Mouse (Mus musculus): ENCODE results near the gene Ubald1. TPM values are rescaled to one million over a fixed set of nuclear protein-coding genes. Genes with fewer than 3 reads are reported as not detected.

The Ubald1 gene
- total RNA-seq, 1 experiment = 26.7 TPM

GRCm38 (mm10) chr16:4894201-4894908 is 14.2 kb upstream of the Ubald1 start:
- H3K4me1 ChIP-seq (ENCODE audit: control insufficient read depth in 2 of 2, insufficient read depth in 2 of 2, low read length in 2 of 2, poor library complexity in 1 of 2) = peaks cover 0 to 17% of the 10 kb centered on the region in 2 experiments; a peak in 2 of 4 replicates
- no peaks in the 10 kb centered on the region for H3K9me3 ChIP-seq (ENCODE audit: control insufficient read depth, insufficient read depth, low read depth, low read length)
- no peak overlapping the region for H3K9ac ChIP-seq (ENCODE audit: insufficient read depth, low read depth, low read length, poor library complexity, severe bottlenecking)
- TF ChIP-seq ZNF384 (IDR thresholded peaks at IDR 0.05; ENCODE audit: low read depth, low read length) (no peak), CHD2 (IDR thresholded peaks at IDR 0.05; ENCODE audit: low read depth, low read length) (no peak), HCFC1 (IDR thresholded peaks at IDR 0.05; ENCODE audit: borderline replicate concordance, insufficient read depth, low read length) (no peak), ZC3H11A (IDR thresholded peaks at IDR 0.05; ENCODE audit: borderline replicate concordance, low read depth, low read length) (no peak), MAFK (IDR thresholded peaks at IDR 0.05; ENCODE audit: insufficient read depth, low read depth, low read length) (no peak)
- H3K27ac ChIP-seq (ENCODE audit: insufficient read depth, low read depth, low read length, poor library complexity, severe bottlenecking) = 0 out of 2 replicates have a peak overlapping the region, but pooled peaks have one; percentile 53
- DNase-seq (ENCODE audit: low read depth, low spot score) = no peak
- in situ Hi-C loops (cut with MboI; ENCODE audit: low sequenced_read_pairs in 2 of 2, unreplicated experiment in 2 of 2) = no loop called here
- H3K36me3 ChIP-seq (ENCODE audit: control insufficient read depth, insufficient read depth, low read length, poor library complexity, severe bottlenecking) = no peaks in the 10 kb centered on the region
- no peak overlapping the region for H3K4me3 ChIP-seq (ENCODE audit: insufficient read depth in 1 of 2, low read depth in 1 of 2, low read length in 2 of 2, poor library complexity in 1 of 2, severe bottlenecking in 1 of 2)

GRCm38 (mm10) chr16:4892171-4892570 is 12.1 kb upstream of the Ubald1 start:
- TF ChIP-seq ZNF384 (IDR thresholded peaks at IDR 0.05; ENCODE audit: low read depth, low read length) (no peak), HCFC1 (IDR thresholded peaks at IDR 0.05; ENCODE audit: borderline replicate concordance, insufficient read depth, low read length) (no peak)
- no peaks in the 10 kb centered on the region for H3K9me3 ChIP-seq (ENCODE audit: control insufficient read depth, insufficient read depth, low read depth, low read length)
- no peaks in the 10 kb centered on the region for H3K36me3 ChIP-seq (ENCODE audit: control insufficient read depth, insufficient read depth, low read length, poor library complexity, severe bottlenecking)
- no peak overlapping the region for H3K9ac ChIP-seq (ENCODE audit: insufficient read depth, low read depth, low read length, poor library complexity, severe bottlenecking)
- in situ Hi-C loops (cut with MboI; ENCODE audit: low sequenced_read_pairs in 2 of 2, unreplicated experiment in 2 of 2) = no loop called here
- no peak overlapping the region for H3K27ac ChIP-seq (ENCODE audit: insufficient read depth, low read depth, low read length, poor library complexity, severe bottlenecking)
- H3K4me3 ChIP-seq (ENCODE audit: insufficient read depth in 1 of 2, low read depth in 1 of 2, low read length in 2 of 2, poor library complexity in 1 of 2, severe bottlenecking in 1 of 2) = no peak overlapping the region
- no peak for DNase-seq (ENCODE audit: low read depth, low spot score)
- peaks cover 0 to 14% of the 10 kb centered on the region in 2 experiments; a peak in 1 of 4 replicates for H3K4me1 ChIP-seq (ENCODE audit: control insufficient read depth in 2 of 2, insufficient read depth in 2 of 2, low read length in 2 of 2, poor library complexity in 1 of 2)

GRCm38 (mm10) chr16:4890201-4890709 is 10.1 kb upstream of the Ubald1 start:
- H3K9ac ChIP-seq (ENCODE audit: insufficient read depth, low read depth, low read length, poor library complexity, severe bottlenecking) = no peak overlapping the region
- H3K4me1 ChIP-seq (ENCODE audit: control insufficient read depth in 2 of 2, insufficient read depth in 2 of 2, low read length in 2 of 2, poor library complexity in 1 of 2) = peaks cover 0 to 10% of the 10 kb centered on the region in 2 experiments; a peak in 1 of 4 replicates
- no peak overlapping the region for H3K27ac ChIP-seq (ENCODE audit: insufficient read depth, low read depth, low read length, poor library complexity, severe bottlenecking)
- DNase-seq (ENCODE audit: low read depth, low spot score) = no peak
- H3K9me3 ChIP-seq (ENCODE audit: control insufficient read depth, insufficient read depth, low read depth, low read length) = no peaks in the 10 kb centered on the region
- H3K36me3 ChIP-seq (ENCODE audit: control insufficient read depth, insufficient read depth, low read length, poor library complexity, severe bottlenecking) = no peaks in the 10 kb centered on the region
- TF ChIP-seq CHD2 (IDR thresholded peaks at IDR 0.05; ENCODE audit: low read depth, low read length) (no peak), MAFK (IDR thresholded peaks at IDR 0.05; ENCODE audit: insufficient read depth, low read depth, low read length) (no peak), ZC3H11A (IDR thresholded peaks at IDR 0.05; ENCODE audit: borderline replicate concordance, low read depth, low read length) (no peak), ZNF384 (IDR thresholded peaks at IDR 0.05; ENCODE audit: low read depth, low read length) (no peak), HCFC1 (IDR thresholded peaks at IDR 0.05; ENCODE audit: borderline replicate concordance, insufficient read depth, low read length) (no peak)
- no peak overlapping the region for H3K4me3 ChIP-seq (ENCODE audit: insufficient read depth in 1 of 2, low read depth in 1 of 2, low read length in 2 of 2, poor library complexity in 1 of 2, severe bottlenecking in 1 of 2)
- in situ Hi-C loops (cut with MboI; ENCODE audit: low sequenced_read_pairs in 2 of 2, unreplicated experiment in 2 of 2) = no loop called here

- TF ChIP-seq ZC3H11A (IDR thresholded peaks at IDR 0.05; ENCODE audit: borderline replicate concordance, low read depth, low read length) = no peak
- no peak for TF ChIP-seq MAFK (IDR thresholded peaks at IDR 0.05; ENCODE audit: insufficient read depth, low read depth, low read length)
- TF ChIP-seq HCFC1 (IDR thresholded peaks at IDR 0.05; ENCODE audit: borderline replicate concordance, insufficient read depth, low read length) = no peak
- TF ChIP-seq CHD2 (IDR thresholded peaks at IDR 0.05; ENCODE audit: low read depth, low read length) = no peak
- TF ChIP-seq ZNF384 (IDR thresholded peaks at IDR 0.05; ENCODE audit: low read depth, low read length) = no peak
- DNase-seq (ENCODE audit: low read depth, low spot score) = no peak
- peaks cover 1 to 9% of the 10 kb centered on the region in 2 experiments; a peak in 2 of 4 replicates for H3K4me1 ChIP-seq (ENCODE audit: control insufficient read depth in 2 of 2, insufficient read depth in 2 of 2, low read length in 2 of 2, poor library complexity in 1 of 2)
- H3K4me3 ChIP-seq (ENCODE audit: insufficient read depth in 1 of 2, low read depth in 1 of 2, low read length in 2 of 2, poor library complexity in 1 of 2, severe bottlenecking in 1 of 2) = peak overlapping the region; percentile 91
- no peaks in the 10 kb centered on the region; the same call in 1 of the 2 replicates for H3K36me3 ChIP-seq (ENCODE audit: control insufficient read depth, insufficient read depth, low read length, poor library complexity, severe bottlenecking)
- peak overlapping the region; percentile 91 for H3K9ac ChIP-seq (ENCODE audit: insufficient read depth, low read depth, low read length, poor library complexity, severe bottlenecking)
- no peaks in the 10 kb centered on the region for H3K9me3 ChIP-seq (ENCODE audit: control insufficient read depth, insufficient read depth, low read depth, low read length)
- in situ Hi-C loops (cut with MboI; ENCODE audit: low sequenced_read_pairs in 2 of 2, unreplicated experiment in 2 of 2) = no loop called here
- no peak overlapping the region for H3K27ac ChIP-seq (ENCODE audit: insufficient read depth, low read depth, low read length, poor library complexity, severe bottlenecking)
Observed at GRCm38 (mm10) chr16:4886690-4887020, 6.5 kb upstream of the Ubald1 start.
